Mouse (Mus musculus): ENCODE results near the gene Tbc1d8b. TPM values are rescaled to one million over a fixed set of nuclear protein-coding genes. Genes with fewer than 3 reads are reported as not detected.
"Not testable (repeated sequence)": the region's sequence is repeated elsewhere in the genome, so short reads cannot be mapped to it uniquely, and the experiment has no call there.

Gene Tbc1d8b
- polyA plus RNA-seq, 1 experiment = 0.42 TPM

GRCm38 (mm10) chrX:139751855-139752254 lies 67.1 kb downstream of the Tbc1d8b start:
- 0% methylated on average over 1 of the region's 1 CpGs for WGBS
- Histone ChIP-seq H3K4me3 (ENCODE audit: extremely low read depth, insufficient read depth, insufficient read length) (no peak overlapping the region), H3K27me3 (ENCODE audit: control insufficient read depth, insufficient read depth, low read length) (no peaks in the 10 kb centered on the region), H3K4me1 (ENCODE audit: control insufficient read depth, insufficient read depth, insufficient read length) (no peaks in the 10 kb centered on the region), H3K36me3 (ENCODE audit: control insufficient read depth, insufficient read depth, low read length) (no peaks in the 10 kb centered on the region), H3K27ac (ENCODE audit: insufficient read depth, low read length) (no peak overlapping the region)
- DNase-seq (ENCODE audit: low read depth in 1 of 2, low spot score in 2 of 2) = peak in 1 of 2 experiments; percentile 16
- TF ChIP-seq CTCF (IDR thresholded peaks at IDR 0.05; ENCODE audit: extremely low read depth, insufficient read depth, insufficient read length, insufficient replicate concordance) = peak; percentile 31; the same call in 1 of the 2 replicates
- no peak for TF ChIP-seq POLR2A (IDR thresholded peaks at IDR 0.05; ENCODE audit: low read depth, low read length)

GRCm38 (mm10) chrX:139758634-139759033 lies 73.8 kb downstream of the Tbc1d8b start:
- not testable (repeated sequence) for H3K27ac ChIP-seq (ENCODE audit: insufficient read depth, low read length); H3K4me3 ChIP-seq (ENCODE audit: extremely low read depth, insufficient read depth, insufficient read length); H3K4me1 ChIP-seq (ENCODE audit: control insufficient read depth, insufficient read depth, insufficient read length); H3K36me3 ChIP-seq (ENCODE audit: control insufficient read depth, insufficient read depth, low read length); DNase-seq (ENCODE audit: low read depth in 1 of 2, low spot score in 2 of 2); H3K27me3 ChIP-seq (ENCODE audit: control insufficient read depth, insufficient read depth, low read length)
- WGBS = 75% methylated on average over 3 of the region's 3 CpGs

DNA sequence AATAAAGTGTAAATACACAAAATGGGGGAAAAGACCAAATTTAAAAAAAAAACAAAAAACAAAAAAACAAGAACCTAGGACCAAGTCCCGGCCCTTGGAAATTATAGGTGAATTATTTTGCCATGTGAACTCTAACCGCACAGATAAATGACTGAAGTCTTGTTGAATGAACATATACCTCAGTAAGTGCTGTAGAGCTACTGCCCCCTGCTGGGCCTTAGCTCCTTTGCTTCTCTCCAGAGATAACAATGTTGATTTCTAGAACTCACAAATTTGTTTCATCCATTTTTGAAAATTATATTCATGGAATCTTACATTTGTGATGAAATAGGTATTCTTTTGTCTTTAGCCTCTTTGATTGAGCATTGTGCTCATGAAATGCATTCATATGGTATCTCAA lies 77.8 kb downstream of the Tbc1d8b start:
- 81% methylated on average over 2 of the region's 2 CpGs for WGBS
- H3K27me3 ChIP-seq (ENCODE audit: control insufficient read depth, insufficient read depth, low read length) = no peaks in the 10 kb centered on the region
- no peak for DNase-seq (ENCODE audit: low read depth in 1 of 2, low spot score in 2 of 2)
- H3K4me3 ChIP-seq (ENCODE audit: extremely low read depth, insufficient read depth, insufficient read length) = no peak overlapping the region
- no peaks in the 10 kb centered on the region for H3K4me1 ChIP-seq (ENCODE audit: control insufficient read depth, insufficient read depth, insufficient read length)
- no peak overlapping the region for H3K27ac ChIP-seq (ENCODE audit: insufficient read depth, low read length)
- no peaks in the 10 kb centered on the region for H3K36me3 ChIP-seq (ENCODE audit: control insufficient read depth, insufficient read depth, low read length)
- TF ChIP-seq CTCF (IDR thresholded peaks at IDR 0.05; ENCODE audit: extremely low read depth, insufficient read depth, insufficient read length, insufficient replicate concordance) (0 out of 2 replicates have a peak, but pooled peaks have one; percentile 10), POLR2A (IDR thresholded peaks at IDR 0.05; ENCODE audit: low read depth, low read length) (no peak)

DNA sequence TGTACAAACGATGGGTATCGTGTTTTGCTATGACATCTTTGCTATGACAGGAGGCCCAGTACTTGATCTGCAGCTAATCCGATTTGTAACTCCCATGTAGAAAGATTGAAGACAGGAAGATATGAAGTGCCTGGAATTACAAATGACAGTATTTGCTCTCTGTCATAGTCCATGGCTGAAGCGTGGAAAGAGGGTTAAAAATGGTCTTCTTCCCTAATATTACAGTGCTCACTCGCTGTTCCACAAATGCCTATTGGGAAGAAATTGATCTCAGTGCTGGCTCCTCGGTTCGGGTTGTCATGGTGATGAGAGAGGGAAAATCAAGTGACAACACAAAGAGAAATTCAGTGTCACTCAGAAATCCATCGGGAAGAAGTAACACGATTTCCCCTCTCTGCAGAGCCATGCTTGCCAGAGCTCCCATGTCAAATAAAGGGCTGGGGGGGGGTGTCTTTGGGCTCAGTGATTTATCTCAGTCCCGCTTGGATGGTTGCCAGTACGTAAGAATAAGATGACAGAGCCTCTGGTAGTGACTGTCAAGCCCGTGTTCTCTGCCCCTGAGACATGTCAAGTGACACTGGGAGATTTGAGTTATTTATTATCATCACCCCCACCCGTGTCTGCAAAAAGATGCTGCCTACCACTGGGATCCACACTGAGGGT lies 85.3 kb downstream of the Tbc1d8b start:
- no peaks in the 10 kb centered on the region for H3K4me1 ChIP-seq (ENCODE audit: control insufficient read depth, insufficient read depth, insufficient read length)
- DNase-seq (ENCODE audit: low read depth in 1 of 2, low spot score in 2 of 2) = no peak
- H3K36me3 ChIP-seq (ENCODE audit: control insufficient read depth, insufficient read depth, low read length) = no peaks in the 10 kb centered on the region
- 79% methylated on average over 13 of the region's 13 CpGs for WGBS
- H3K27me3 ChIP-seq (ENCODE audit: control insufficient read depth, insufficient read depth, low read length) = no peaks in the 10 kb centered on the region
- no peak overlapping the region for H3K4me3 ChIP-seq (ENCODE audit: extremely low read depth, insufficient read depth, insufficient read length)
- no peak overlapping the region for H3K27ac ChIP-seq (ENCODE audit: insufficient read depth, low read length)
- no peak for TF ChIP-seq POLR2A (IDR thresholded peaks at IDR 0.05; ENCODE audit: low read depth, low read length)
- TF ChIP-seq CTCF (IDR thresholded peaks at IDR 0.05; ENCODE audit: extremely low read depth, insufficient read depth, insufficient read length, insufficient replicate concordance) = no peak

DNA sequence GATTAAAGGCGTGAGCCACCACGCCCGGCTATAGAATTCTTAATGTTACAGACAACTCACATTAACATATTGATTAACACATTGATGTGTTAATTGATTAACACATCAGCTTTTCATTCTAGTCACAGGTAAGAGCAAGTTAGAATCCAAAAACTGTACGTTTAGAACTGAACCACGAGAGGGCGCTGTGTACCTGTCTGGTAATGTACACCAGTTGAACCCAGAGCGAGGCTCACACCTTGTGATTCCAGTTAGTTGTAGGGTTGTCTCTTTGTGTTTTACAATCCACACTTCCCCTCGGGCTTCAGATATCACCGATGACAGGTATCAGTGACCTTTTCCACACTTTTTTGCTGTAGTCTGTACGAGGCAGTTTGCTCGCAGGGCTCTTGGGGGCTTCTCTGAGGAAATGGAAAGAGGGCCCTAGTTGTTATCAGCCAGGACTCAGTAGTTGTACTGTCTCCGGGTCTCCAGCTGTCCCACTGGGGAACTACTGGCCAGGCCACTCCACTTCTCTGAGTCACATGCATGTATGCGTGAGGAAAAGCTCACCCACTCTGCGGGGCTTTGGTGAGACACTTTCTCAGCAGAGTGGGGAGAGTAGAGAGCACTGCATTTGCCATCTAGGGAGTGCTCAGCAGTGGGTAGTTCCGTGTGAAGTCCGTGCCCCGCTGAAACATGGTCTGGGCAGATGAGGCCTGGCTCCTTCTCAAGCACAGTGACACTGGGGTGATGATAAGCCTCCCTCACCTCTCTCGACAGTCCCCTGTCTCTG lies 89.7 kb downstream of the Tbc1d8b start:
- 38% methylated on average over 18 of the region's 18 CpGs for WGBS
- H3K36me3 ChIP-seq (ENCODE audit: control insufficient read depth, insufficient read depth, low read length) = no peaks in the 10 kb centered on the region
- DNase-seq (ENCODE audit: low read depth in 1 of 2, low spot score in 2 of 2) = peak in 1 of 2 experiments; percentile 5
- H3K4me1 ChIP-seq (ENCODE audit: control insufficient read depth, insufficient read depth, insufficient read length) = no peaks in the 10 kb centered on the region
- TF ChIP-seq CTCF (IDR thresholded peaks at IDR 0.05; ENCODE audit: extremely low read depth, insufficient read depth, insufficient read length, insufficient replicate concordance) (no peak), POLR2A (IDR thresholded peaks at IDR 0.05; ENCODE audit: low read depth, low read length) (no peak)
- H3K27ac ChIP-seq (ENCODE audit: insufficient read depth, low read length) = no peak overlapping the region
- no peaks in the 10 kb centered on the region for H3K27me3 ChIP-seq (ENCODE audit: control insufficient read depth, insufficient read depth, low read length)
- no peak overlapping the region for H3K4me3 ChIP-seq (ENCODE audit: extremely low read depth, insufficient read depth, insufficient read length)

DNA sequence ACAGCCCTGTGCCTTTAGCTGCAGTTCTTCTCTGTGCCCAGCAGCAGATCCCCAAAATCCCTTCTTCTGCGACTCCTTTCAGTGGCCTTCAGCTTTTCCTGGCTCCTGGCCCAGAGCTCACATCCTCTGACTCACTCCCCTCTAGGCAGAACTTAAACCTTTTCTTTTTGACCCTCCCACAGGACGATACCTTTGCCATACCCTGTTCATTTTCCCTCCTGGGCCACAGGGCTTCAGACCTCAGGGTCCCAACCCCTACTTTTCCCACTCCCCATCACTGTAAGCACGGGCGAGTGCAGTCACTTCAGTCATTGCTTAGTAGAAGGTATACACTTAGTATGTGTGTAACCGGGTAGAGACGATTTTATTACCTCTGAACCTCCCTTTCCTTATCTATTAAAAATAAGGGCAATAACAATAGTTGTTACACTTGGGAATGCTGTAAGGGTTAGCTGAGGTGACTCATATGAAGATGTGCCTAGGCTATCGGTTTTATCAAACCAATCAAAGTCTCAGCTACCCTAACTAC lies 90.4 kb downstream of the Tbc1d8b start:
- Histone ChIP-seq H3K36me3 (ENCODE audit: control insufficient read depth, insufficient read depth, low read length) (no peaks in the 10 kb centered on the region), H3K27me3 (ENCODE audit: control insufficient read depth, insufficient read depth, low read length) (no peaks in the 10 kb centered on the region), H3K4me1 (ENCODE audit: control insufficient read depth, insufficient read depth, insufficient read length) (no peaks in the 10 kb centered on the region), H3K27ac (ENCODE audit: insufficient read depth, low read length) (no peak overlapping the region), H3K4me3 (ENCODE audit: extremely low read depth, insufficient read depth, insufficient read length) (no peak overlapping the region)
- WGBS = 70% methylated on average over 7 of the region's 7 CpGs
- no peak for DNase-seq (ENCODE audit: low read depth in 1 of 2, low spot score in 2 of 2)
- TF ChIP-seq CTCF (IDR thresholded peaks at IDR 0.05; ENCODE audit: extremely low read depth, insufficient read depth, insufficient read length, insufficient replicate concordance) (no peak), POLR2A (IDR thresholded peaks at IDR 0.05; ENCODE audit: low read depth, low read length) (no peak)

GRCm38 (mm10) chrX:139777357-139777756 lies 92.6 kb downstream of the Tbc1d8b start:
- H3K4me3 ChIP-seq (ENCODE audit: extremely low read depth, insufficient read depth, insufficient read length) = no peak overlapping the region
- 93% methylated on average over 4 of the region's 4 CpGs for WGBS
- H3K36me3 ChIP-seq (ENCODE audit: control insufficient read depth, insufficient read depth, low read length) = no peaks in the 10 kb centered on the region
- no peaks in the 10 kb centered on the region for H3K4me1 ChIP-seq (ENCODE audit: control insufficient read depth, insufficient read depth, insufficient read length)
- no peak for TF ChIP-seq CTCF (IDR thresholded peaks at IDR 0.05; ENCODE audit: extremely low read depth, insufficient read depth, insufficient read length, insufficient replicate concordance)
- TF ChIP-seq POLR2A (IDR thresholded peaks at IDR 0.05; ENCODE audit: low read depth, low read length) = no peak
- H3K27ac ChIP-seq (ENCODE audit: insufficient read depth, low read length) = no peak overlapping the region
- no peak for DNase-seq (ENCODE audit: low read depth in 1 of 2, low spot score in 2 of 2)
- H3K27me3 ChIP-seq (ENCODE audit: control insufficient read depth, insufficient read depth, low read length) = no peaks in the 10 kb centered on the region
